Mouse (Mus musculus) ES-CJ7 (cell line): ENCODE data around the gene Ces1c.
A peak's percentile ranks its signal among the peaks of the same experiment; 100 is the strongest.

ENCODE experiments used
- DNase-seq: peaks from one replicate; pipeline ENCODE4 v3.0.0; 2011; ENCODE audit warnings: low read depth, low spot score

Ces1c gene

DNA sequence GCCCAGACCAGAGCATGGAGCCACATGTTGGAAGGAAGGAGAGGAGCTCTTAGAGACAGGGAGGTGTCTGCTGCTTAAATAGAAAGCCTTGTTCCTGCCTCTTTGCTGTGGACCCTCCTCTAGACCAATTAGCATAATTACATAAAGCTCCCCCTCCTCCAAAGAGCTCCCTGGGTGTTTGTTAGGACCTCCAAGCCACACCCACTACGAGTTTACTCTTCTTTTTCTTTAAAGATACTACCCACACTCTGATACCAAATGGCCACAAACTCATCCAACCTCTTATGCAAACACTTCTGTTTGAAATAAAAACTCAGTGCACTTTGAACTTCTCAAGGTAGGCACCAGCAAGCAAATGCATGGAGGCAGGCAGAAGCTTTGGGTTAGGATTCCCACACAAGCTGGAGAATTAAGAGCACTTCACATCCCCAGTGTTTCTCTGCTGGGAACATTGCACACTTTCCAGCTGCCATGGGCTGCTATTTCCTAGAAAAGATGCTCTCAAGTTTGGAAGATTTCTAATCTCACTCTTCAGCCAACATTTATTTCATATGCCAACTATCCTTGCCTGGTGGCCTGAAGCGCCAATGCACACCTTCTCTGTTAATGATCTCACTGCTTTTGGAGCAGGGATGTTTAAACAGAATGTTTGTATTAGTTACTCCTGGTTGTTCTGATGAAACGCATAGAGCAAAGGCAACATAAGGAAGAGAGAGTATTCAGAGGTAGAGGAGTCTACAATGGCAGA is at the start of gene Ces1c:
Gene Ces1c, minus strand, starts transcription at position 51 of the 748 bp plus-strand sequence.
- no peak for DNase-seq

DNA sequence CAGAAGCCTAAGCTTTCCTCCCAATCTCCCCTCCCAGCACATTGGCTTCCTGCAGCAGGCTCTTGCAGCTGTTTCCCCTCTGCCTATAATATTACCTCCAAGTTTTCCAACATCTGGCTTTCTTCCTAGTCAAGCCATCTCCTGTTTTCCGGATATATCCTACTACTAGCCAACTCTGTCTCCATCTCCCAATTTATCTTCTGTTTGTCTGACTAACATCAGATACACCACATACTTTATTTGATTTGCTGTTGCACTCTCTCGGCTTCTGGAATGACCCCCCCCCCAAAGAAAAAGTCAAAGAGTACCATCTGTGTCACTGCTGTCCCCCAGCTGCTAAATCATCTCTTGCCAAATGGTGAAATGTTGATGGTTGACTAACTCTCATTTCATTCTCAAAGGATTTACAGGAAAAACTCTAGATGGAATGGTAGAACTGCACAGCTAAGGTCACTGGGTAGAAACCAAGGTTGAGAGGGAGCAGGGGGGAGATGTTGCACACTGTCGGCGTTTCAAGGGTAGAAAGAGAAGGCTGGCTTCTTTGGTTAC is 49.6 kb upstream of the Ces1c start:
- DNase-seq: no peak

DNA sequence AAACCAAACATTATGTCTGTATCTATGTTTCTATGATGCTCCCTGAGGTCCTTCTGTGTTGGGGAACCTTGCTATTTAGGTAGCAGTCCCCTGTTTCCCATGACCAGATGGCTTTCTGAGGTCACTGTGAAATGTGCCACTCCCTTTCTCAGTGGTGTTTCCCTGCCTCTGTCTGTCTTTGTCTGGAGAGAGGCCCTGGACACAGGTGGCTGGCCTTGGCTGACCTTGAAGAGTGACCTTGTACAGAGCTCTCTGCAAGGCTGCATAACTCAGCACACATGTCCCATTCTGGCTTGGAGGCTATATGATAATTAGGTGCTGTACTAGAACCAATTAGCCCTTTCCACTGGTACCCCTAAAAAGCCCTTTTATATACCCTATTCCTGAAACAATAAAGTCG is 45.5 kb upstream of the Ces1c start:
- peak; percentile 30 for DNase-seq

DNA sequence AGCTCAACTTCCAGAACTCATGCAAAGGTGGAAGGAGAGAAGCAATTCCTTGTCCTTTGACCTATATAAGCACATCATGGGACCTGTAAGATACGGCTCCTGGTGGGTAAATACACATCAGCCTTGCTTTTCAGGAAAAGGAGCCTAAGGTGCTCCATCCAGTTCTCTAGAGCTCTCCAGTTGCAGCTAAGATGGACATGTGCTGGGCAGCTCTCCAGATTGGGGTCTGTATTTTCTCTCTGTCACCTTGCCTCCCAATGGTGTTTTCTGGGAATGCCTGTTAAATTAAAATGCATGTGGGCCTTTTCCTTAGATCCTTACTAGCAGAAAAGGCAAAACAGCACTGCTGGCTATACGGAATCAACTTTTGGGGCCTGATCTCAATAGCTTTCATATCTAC is 43.5 kb upstream of the Ces1c start:
- DNase-seq: no peak

DNA sequence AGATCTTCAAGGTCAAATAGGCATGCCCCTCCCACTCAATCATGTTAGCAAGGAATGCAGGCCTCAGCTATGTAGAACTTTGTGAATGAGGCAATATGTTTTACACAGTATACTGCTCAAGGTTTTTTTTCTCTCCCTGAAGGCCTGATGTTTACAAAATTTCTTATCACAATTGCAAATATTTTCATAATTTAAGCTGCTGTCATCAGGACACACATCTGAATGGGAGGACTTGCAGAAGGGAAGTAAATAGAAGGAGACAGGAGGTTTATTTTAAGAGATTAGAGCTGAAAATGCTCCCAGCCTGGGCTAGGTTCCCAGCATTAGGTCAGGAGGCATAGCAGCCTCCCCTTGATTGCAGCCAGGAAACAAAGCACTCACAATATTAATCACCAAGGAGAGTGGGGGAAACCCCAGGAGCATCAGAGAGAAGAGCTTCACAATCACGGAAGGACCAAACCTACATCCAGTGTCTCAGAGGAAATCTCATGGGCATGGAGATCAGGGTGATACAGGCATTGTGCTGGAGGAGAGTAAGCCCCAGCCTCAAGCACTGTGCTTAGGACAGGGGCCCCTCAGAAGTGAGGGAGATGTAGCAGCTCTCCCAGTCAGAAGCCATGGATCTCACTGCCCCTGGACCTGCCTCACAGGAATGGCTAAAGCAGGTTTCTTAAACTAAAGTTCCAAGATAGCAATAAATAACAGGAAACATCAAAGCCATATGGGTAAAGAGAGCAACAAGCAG is 40.9 kb upstream of the Ces1c start:
- DNase-seq: no peak

DNA sequence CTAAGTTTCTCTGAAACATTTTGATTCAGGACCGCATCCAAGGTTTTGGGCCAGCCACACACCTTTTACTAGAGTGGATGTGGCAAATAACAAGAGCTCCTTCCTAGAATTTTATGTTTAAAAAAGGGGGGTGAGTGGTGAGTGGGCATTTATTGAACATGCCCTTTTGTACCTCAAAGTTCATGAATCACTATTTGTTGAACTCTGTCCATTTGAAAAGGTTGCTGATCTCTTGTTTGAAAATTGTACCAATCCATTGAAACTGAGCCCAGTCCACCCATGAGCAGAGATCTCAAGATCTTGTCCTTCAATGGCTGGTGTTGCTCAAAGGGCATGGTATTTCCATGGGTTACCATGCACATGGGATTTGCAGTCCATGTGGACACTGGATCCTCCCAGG is 32.3 kb upstream of the Ces1c start:
- no peak for DNase-seq

DNA sequence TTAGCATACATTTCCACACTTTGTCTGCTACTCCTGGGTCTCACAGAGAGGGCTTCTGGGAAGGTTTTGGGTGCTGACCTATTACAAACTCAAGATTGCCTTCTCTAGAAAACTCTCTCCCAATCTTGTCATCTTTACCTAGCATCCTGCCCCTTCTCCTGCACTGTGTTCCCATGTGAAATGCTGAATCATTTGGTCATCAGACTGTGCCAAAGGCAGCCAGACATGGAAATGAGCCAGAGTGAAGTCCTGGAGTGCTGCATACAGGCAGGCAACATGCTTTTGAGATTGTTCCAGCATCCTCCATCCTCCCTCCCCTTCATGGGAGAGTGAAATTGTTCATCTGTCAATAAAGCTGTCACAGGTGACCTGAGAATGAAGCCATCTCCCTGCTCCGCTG is 20.3 kb upstream of the Ces1c start:
- no peak for DNase-seq

DNA sequence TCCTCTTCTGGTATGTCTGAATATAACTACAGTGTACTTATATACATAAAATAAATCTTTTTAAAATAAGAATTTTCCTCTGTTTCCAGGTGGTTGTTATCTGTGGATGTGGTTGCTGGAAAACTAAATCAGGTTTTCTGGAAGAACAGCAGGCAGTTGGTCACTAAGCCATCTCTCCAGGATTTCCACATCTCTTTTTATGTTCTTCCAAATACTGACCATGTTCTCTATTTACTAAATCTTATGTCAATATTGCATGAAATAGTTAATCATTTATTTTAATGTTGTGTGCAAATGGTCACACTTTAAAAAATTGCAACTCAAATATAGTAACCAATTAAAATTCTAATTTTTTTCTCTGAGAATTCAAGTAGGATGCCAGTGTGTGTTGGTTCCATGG is 16.2 kb upstream of the Ces1c start:
- DNase-seq: no peak

DNA sequence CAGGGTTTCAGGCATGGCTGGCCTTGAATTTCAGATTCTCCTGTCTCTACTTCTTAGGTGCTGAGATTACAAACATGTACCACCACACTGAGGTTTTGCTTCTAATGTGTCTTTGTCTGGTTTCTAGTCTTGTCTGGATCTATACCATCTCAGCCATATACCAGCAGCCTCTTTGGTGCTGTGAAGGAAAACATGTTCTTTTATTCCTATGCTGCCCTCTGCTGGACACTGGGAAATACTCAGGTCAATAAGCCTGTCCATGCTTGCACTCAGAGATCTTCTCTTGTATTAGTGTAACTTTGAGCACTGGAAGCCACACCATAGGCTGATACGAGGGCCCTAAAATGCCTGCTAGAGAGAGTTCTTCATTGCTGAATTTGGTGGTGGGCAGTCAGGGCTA is 9.6 kb upstream of the Ces1c start:
- peak; percentile 83 for DNase-seq

DNA sequence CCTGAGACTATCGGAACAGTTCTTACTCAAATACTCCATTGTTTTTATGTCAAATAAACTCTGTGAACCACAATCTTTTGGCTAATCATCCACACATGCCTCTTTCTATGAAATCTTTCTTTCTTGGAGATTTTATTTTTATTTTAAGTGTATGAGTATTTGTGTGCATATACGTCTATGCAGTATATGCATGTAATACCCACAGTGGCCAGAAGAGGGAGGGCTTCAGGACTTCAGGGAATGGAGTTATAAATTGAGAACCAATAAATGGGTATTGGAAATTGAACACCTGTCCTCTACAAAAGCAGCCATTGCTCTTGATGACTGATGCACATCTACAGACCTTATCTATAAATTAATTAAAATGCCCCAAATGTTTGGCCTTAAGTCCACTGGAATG is 1.1 kb upstream of the Ces1c start:
- no peak for DNase-seq

DNA sequence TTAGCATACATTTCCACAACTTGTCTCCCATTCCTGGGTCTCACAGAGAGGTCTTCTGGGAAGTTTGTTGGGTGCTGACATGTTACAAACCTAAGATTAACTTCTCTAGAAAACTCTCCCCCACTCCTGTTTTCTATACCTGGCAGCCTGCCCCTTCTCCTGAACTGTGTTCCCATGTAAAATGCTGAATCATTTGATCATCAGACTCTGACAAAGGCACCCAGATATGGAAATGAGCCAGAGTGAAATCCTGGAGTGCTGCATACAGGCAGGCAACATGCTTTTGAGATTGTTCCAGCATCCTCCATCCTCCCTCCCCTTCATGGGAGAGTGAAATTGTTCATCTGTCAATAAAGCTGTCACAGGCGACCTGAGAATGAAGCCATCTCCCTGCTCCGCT is 4.6 kb downstream of the Ces1c start:
- no peak for DNase-seq

DNA sequence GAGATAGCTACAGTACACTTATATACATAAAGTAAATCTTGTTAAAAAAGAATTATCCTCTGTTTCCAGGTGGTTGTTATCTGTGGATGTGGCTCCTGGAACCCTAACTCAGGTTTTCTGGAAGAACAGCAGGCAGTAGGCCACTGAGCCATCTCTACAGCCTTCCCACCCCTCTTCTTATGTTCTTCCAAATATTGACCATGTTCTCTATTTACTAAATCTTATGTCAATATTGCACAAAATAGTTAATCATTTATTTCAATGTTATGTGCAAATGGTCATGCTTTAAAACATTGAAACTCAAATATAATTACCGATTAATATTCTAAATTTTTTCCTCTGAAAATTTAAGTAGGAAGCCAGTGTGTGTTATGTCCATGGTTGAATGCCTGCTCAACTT is 9.1 kb downstream of the Ces1c start:
- no peak for DNase-seq

DNA sequence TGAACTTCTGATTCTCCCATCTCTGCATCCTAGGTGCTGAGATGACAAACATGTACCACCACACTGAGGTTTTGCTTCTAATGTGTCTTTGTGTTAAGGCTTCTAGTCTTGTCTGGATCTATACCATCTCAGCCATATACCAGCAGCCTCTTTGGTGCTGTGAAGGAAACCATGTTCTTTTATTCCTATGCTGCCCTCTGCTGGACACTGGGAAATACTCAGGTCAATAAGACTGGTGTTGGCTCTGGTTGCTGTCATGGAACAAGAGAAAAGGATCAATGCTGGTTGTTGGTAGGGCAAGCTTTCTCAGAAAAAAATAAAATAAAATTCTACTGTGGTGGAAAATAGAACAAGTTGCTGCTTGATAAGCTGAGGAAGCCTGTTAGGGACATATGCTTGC is 35.7 kb downstream of the Ces1c start:
- DNase-seq: peak; percentile 23

DNA sequence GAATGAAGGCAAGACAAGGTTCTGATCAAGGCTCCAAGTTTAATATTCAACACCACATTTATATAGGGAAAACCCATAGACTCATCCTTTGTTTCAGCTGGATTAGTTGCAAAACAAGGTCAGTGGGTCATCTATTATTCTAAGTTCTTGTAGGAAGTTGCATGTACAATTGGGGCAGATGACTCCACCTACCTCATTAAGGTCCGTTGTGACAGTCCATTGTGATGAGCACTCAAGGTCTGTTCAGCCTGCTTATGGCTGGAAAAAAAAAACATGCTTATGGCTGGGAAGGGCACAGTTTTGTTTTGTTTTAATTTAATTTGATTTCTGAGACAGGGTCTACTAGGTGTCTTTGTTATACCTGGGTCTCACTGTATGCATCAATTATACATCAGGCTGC is 39.8 kb downstream of the Ces1c start:
- DNase-seq: peak; percentile 88

DNA sequence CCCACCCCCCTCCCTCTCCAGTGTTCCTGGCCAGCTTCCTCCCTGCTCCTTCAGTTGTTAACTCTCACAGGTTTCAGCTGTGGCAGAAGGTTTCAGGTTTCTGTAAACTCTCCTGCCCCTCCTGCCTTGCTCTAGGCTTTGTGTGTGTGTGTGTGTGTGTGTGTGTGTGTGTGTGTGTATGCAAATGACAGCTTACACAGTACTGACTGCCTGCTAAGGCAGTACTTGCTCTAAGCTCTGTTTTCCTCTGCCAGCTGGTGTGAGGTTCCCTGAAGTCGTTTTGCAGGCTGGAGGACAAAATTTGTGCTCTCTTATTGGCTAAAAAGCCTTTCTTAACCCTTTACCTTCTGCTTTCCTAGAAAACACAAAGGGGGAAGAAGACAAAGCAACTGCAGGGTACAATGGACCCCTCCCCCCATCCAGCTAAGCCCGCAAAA is 42.4 kb downstream of the Ces1c start:
- peak; percentile 23 for DNase-seq

DNA sequence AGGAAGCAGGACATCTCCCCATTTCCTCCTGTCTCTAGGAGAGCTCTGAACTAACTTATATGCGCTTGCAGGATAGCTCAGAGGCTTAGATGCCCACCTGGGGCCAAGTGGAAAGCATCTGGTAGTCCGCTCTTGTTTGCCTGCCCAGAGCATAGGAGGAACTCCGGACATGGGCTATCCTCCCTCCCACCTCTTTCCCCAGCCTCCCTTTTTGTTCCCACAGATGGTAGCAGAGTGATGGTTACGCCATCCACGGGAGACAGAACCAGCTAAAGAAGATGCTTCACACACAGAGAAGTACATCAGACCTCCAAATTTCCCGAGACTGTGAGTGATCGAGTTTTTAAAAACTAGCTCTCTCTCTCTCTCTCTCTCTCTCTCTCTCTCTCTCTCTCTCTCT is 42.9 kb downstream of the Ces1c start:
- DNase-seq: no peak

DNA sequence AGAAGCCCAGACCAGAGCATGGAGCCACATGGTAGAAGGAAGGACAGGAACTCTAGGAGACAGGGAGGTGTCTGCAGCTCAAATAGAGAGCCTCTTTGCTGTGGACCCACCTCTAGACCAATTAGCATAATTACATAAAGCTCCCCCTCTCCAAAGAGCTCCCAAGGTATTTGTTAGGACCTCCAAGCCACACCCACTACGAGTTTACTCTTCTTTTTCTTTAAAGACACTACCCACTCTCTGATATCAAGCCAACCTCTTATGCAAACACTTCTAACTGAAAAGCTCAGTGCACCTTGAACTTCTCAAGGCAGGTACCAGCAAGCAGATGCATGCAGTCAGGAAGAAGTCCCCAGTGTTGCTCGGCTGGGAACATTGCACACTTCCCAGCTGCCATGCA is 51.2 kb downstream of the Ces1c start, which contains the start of gene Ces1b:
Gene Ces1b, minus strand, starts transcription at position 131 of the 400 bp plus-strand sequence.
- no peak for DNase-seq

DNA sequence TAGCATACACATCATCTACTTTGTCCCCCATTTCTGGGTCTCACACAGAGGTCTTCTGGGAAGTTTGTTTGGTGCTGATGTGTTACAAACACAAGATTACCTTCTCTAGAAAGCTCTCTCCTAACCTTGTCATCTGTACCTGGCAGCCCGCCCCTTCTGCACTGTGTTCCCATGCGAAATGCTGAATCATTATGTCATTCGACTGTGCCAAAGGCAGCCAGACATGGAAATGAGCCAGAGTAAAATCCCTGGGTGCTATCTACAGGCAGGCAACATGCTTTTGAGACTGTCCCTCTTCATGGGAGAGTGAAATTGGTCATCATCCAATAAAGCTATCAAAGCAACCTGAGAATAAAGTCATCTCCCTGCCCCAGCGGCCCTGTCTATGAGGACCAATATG is 55.8 kb downstream of the Ces1c start:
- no peak for DNase-seq

DNA sequence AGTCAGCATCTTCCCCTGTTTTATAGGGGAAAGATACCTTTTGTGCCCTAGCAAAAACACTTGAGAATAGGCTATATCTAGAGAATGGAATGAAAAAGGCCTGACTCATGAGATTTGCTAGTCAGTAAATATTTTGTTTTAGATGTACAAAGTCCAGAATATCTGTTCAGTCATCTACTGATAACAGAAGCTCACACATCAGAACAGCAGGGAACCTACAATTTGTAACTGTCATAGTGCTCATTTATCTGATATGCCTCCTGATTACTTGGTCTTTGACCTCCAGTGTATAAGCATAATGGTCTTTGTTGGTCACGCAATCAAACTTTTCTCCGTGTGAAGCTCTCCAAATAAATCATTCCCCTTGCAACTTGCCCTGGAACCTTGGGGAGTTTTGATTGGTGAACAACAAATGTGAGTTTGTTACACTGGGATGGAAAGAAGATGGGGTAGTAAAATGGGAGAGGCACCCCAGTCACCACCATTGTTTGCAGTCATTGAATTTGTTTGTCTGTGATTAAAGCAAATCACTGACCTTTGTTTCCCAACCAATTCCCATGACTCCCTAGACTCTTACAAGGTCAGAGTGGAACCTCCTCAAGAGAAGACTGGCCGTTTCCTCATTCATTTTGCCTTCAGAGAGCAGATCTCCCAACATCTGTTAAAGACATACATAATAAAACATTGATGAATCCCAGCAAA is 67.5 kb downstream of the Ces1c start:
- DNase-seq: peak; percentile 56

DNA sequence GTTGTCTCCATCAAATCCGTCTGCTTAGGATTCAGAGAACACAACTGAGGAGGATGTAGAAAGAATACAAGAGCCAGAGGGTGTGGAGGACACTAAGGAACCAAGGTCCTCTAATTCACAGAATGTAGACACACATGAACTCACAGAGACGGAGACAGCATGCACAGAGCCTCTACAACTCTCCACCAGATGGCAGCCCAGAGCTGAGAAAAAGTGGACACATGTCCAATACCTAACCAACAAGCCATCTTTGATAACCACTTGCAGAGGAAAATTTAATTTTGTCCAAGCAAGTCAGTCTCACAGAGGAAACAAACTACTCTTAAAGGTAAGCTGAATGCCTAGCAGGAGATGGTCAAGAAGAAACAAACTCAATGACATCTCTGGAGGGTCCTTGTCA is 71.9 kb downstream of the Ces1c start:
- peak; percentile 61 for DNase-seq

DNA sequence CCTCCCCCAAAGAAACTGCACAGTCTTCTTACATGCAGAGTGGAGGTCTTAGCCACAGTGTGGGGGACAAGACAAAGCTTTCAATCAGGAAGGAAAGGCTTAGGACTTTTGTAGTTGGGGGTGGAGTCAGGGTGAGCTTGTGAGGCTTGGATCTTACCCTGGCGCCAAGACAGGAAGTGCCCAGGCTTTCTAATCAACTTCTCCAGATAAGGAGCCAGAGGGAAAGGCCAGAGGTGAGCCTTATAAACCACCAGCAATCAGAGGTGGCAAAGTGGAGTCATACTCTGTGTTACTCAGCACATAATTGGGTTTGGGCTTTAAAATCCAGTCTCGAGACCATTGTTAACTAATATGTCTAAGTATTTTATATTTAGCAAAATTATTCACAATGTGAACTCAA is 75.8 kb downstream of the Ces1c start:
- peak; percentile 42 for DNase-seq
